In genomic region chr2:119300819-119301493, GRCm38 (mm10) we compare ENCODE assay signal across 9 mouse cellular contexts. TPM values are rescaled to one million over a fixed set of nuclear protein-coding genes. Genes with fewer than 3 reads are reported as not detected.
A peak's percentile ranks its signal among the peaks of the same experiment; 100 is the strongest.
DNase-seq lines count a peak whose midpoint lies in the region; ATAC-seq and TF ChIP-seq lines count a peak whose summit lies in the region.
"Had no signal": no experiment of that assay in that cellular context is flagged by ENCODE, and none has a peak within 500 bp of the region (broad histone marks: within the 10 kb centered on the region; RNA-seq: fewer than 3 reads in every experiment).

No protein-coding gene starts in this region.

- intact Hi-C loops in heart, postnatal 25 days (cut with DNase I) = loop anchor here (1.0 kb wide), 2 partner anchors 26 to 36 kb away; no protein-coding TSS in a partner anchor

- H3K4me2 ChIP-seq in embryonic facial prominence, embryonic 13.5 days = peak overlapping the region; percentile 37; the same call in 1 of the 2 replicates
- H3K4me2 ChIP-seq in hindbrain, embryonic 12.5 days (replicated peaks) = peak overlapping the region; percentile 31; the same call in 1 of the 2 replicates
- H3K4me2 ChIP-seq in limb, embryonic 13.5 days (replicated peaks) = no peak overlapping the region
- no peak overlapping the region for H3K4me2 ChIP-seq in midbrain, postnatal 0 days (ENCODE audit: low read depth, low read length, poor library complexity, severe bottlenecking)

- no peak for TF ChIP-seq CTCF in midbrain, postnatal 0 days (IDR thresholded peaks at IDR 0.05)

- no peaks in the 10 kb centered on the region for H3K9me3 ChIP-seq in embryonic facial prominence, embryonic 13.5 days
- no peaks in the 10 kb centered on the region for H3K9me3 ChIP-seq in hindbrain, embryonic 12.5 days (replicated peaks)
- H3K9me3 ChIP-seq in limb, embryonic 13.5 days = no peaks in the 10 kb centered on the region
- H3K9me3 ChIP-seq in midbrain, postnatal 0 days (ENCODE audit: low read length) = no peaks in the 10 kb centered on the region

- peak; percentile 99 for DNase-seq in heart, adult 11 months
- no peak for DNase-seq in heart, postnatal 25 days (ENCODE audit: low spot score)
- peak; percentile 61 for DNase-seq in midbrain, postnatal 0 days (ENCODE audit: low spot score)
- no peak for DNase-seq in yolk sac, embryonic 10.5 days (ENCODE audit: low spot score)

- peak overlapping the region; percentile 8; the same call in 1 of the 2 replicates for H3K9ac ChIP-seq in embryonic facial prominence, embryonic 13.5 days
- peak overlapping the region; percentile 19; the same call in 1 of the 2 replicates for H3K9ac ChIP-seq in hindbrain, embryonic 12.5 days
- H3K9ac ChIP-seq in limb, embryonic 13.5 days = 0 out of 2 replicates have a peak overlapping the region, but pooled peaks have one; percentile 35
- H3K9ac ChIP-seq in midbrain, postnatal 0 days (replicated peaks; ENCODE audit: low read length, poor library complexity, severe bottlenecking) = no peak overlapping the region

- 0 out of 2 replicates have a peak overlapping the region, but pooled peaks have one; percentile 16 for H3K27ac ChIP-seq in embryonic facial prominence, embryonic 13.5 days
- peak overlapping the region; percentile 55 for H3K27ac ChIP-seq in hindbrain, embryonic 12.5 days
- H3K27ac ChIP-seq in limb, embryonic 13.5 days = no peak overlapping the region
- no peak overlapping the region for H3K27ac ChIP-seq in midbrain, postnatal 0 days (ENCODE audit: low read depth, low read length)

- H3K4me1 ChIP-seq in embryonic facial prominence, embryonic 13.5 days = peaks cover 35% of the 10 kb centered on the region
- peaks cover 30% of the 10 kb centered on the region for H3K4me1 ChIP-seq in hindbrain, embryonic 12.5 days
- peaks cover 28% of the 10 kb centered on the region for H3K4me1 ChIP-seq in limb, embryonic 13.5 days
- no peaks in the 10 kb centered on the region for H3K4me1 ChIP-seq in midbrain, postnatal 0 days (ENCODE audit: insufficient read depth, low read length)

- no peak overlapping the region for H3K4me3 ChIP-seq in embryonic facial prominence, embryonic 13.5 days
- no peak overlapping the region for H3K4me3 ChIP-seq in hindbrain, embryonic 12.5 days
- no peak overlapping the region for H3K4me3 ChIP-seq in limb, embryonic 13.5 days
- H3K4me3 ChIP-seq in midbrain, postnatal 0 days (ENCODE audit: low read depth, low read length) = no peak overlapping the region

- H3K27me3 ChIP-seq in embryonic facial prominence, embryonic 13.5 days = no peaks in the 10 kb centered on the region
- H3K27me3 ChIP-seq in hindbrain, embryonic 12.5 days = 0 out of 2 replicates have a peak, but pooled peaks cover 4% of the 10 kb centered on the region
- H3K27me3 ChIP-seq in limb, embryonic 13.5 days = no peaks in the 10 kb centered on the region
- H3K27me3 ChIP-seq in midbrain, postnatal 0 days (ENCODE audit: insufficient read depth, low read length) = no peaks in the 10 kb centered on the region

- ATAC-seq in embryonic facial prominence, embryonic 13.5 days (ENCODE audit: insufficient number of reproducible peaks, insufficient read depth, low FRiP score, low TSS enrichment, low read depth) = no peak
- ATAC-seq in hindbrain, embryonic 12.5 days (ENCODE audit: low FRiP score) = 0 out of 2 replicates have a peak, but pooled peaks have one; percentile 14
- no peak for ATAC-seq in limb, embryonic 13.5 days (ENCODE audit: low FRiP score, low read depth)
- peak; percentile 34 for ATAC-seq in midbrain, postnatal 0 days (ENCODE audit: low FRiP score)
- no peak for ATAC-seq in cerebellum, adult (ENCODE audit: insufficient number of reproducible peaks, low FRiP score, low TSS enrichment)

- WGBS in embryonic facial prominence, embryonic 13.5 days = 51% methylated on average over 7 of the region's 7 CpGs
- WGBS in hindbrain, embryonic 12.5 days = 45% methylated on average over 7 of the region's 7 CpGs
- WGBS in limb, embryonic 13.5 days = 46% methylated on average over 7 of the region's 7 CpGs
- WGBS in midbrain, postnatal 0 days = 31% methylated on average over 7 of the region's 7 CpGs

- peaks cover 43% of the 10 kb centered on the region for H3K36me3 ChIP-seq in embryonic facial prominence, embryonic 13.5 days
- peaks cover 31% of the 10 kb centered on the region for H3K36me3 ChIP-seq in hindbrain, embryonic 12.5 days
- H3K36me3 ChIP-seq in limb, embryonic 13.5 days = peaks cover 44% of the 10 kb centered on the region
- H3K36me3 ChIP-seq in midbrain, postnatal 0 days (ENCODE audit: insufficient read depth, low read length) = peaks cover 39% of the 10 kb centered on the region

RNA-seq across cellular contexts. Expression of gene Vps18, which starts 12.4 kb away (rescaled TPM):
- total RNA-seq in heart, postnatal 25 days (2021) = 10 to 100 TPM; 11.9 to 13.0 TPM
- 20.1 and 20.7 TPM in 2 replicates for polyA plus RNA-seq in embryonic facial prominence, embryonic 13.5 days (2015; fragmentation: Nextera tagmentation; extraction: Ambion mirVana)
- polyA plus RNA-seq in hindbrain, embryonic 12.5 days (2016; fragmentation: Nextera tagmentation; extraction: Ambion mirVana) = 28.2 and 28.3 TPM in 2 replicates
- 21.0 and 21.5 TPM in 2 replicates for polyA plus RNA-seq in limb, embryonic 13.5 days (2015; fragmentation: Nextera tagmentation; extraction: Ambion mirVana)
- 30.1 and 36.9 TPM in 2 replicates for total RNA-seq in midbrain, postnatal 0 days (2014; rRNA removed)
- polyA plus RNA-seq in midbrain, postnatal 0 days (2015; fragmentation: Nextera tagmentation; extraction: Ambion mirVana) = 21.4 and 21.6 TPM in 2 replicates

RNA-seq across cellular contexts. Expression of gene Dll4, which starts 24.6 kb away (rescaled TPM):
- 10 to 100 TPM; 16.7 to 22.5 TPM for total RNA-seq in heart, postnatal 25 days (2021)
- polyA plus RNA-seq in embryonic facial prominence, embryonic 13.5 days (2015; fragmentation: Nextera tagmentation; extraction: Ambion mirVana) = 4.2 and 4.6 TPM in 2 replicates
- polyA plus RNA-seq in hindbrain, embryonic 12.5 days (2016; fragmentation: Nextera tagmentation; extraction: Ambion mirVana) = 5.6 TPM in 2 replicates
- polyA plus RNA-seq in limb, embryonic 13.5 days (2015; fragmentation: Nextera tagmentation; extraction: Ambion mirVana) = 5.4 TPM in 2 replicates
- 3.9 TPM in 2 replicates for total RNA-seq in midbrain, postnatal 0 days (2014; rRNA removed)
- polyA plus RNA-seq in midbrain, postnatal 0 days (2015; fragmentation: Nextera tagmentation; extraction: Ambion mirVana) = 2.3 and 2.6 TPM in 2 replicates

RNA-seq across cellular contexts. Expression of gene Rhov, which starts 29.9 kb away (rescaled TPM):
- not detected for total RNA-seq in heart, postnatal 25 days (2021)
- polyA plus RNA-seq in embryonic facial prominence, embryonic 13.5 days (2015; fragmentation: Nextera tagmentation; extraction: Ambion mirVana) = 16.7 and 17.9 TPM in 2 replicates
- polyA plus RNA-seq in hindbrain, embryonic 12.5 days (2016; fragmentation: Nextera tagmentation; extraction: Ambion mirVana) = 5.8 and 8.2 TPM in 2 replicates
- 11.1 and 11.5 TPM in 2 replicates for polyA plus RNA-seq in limb, embryonic 13.5 days (2015; fragmentation: Nextera tagmentation; extraction: Ambion mirVana)
- total RNA-seq in midbrain, postnatal 0 days (2014; rRNA removed) = 24.5 and 32.7 TPM in 2 replicates
- 37.7 and 43.7 TPM in 2 replicates for polyA plus RNA-seq in midbrain, postnatal 0 days (2015; fragmentation: Nextera tagmentation; extraction: Ambion mirVana)
- total RNA-seq: hematopoietic stem cell, adult 5-6 weeks had no signal

RNA-seq across cellular contexts. Expression of gene Chac1, which starts 50.1 kb away (rescaled TPM):
- 1 to 10 TPM; 7.2 to 9.3 TPM for total RNA-seq in heart, postnatal 25 days (2021)
- polyA plus RNA-seq in embryonic facial prominence, embryonic 13.5 days (2015; fragmentation: Nextera tagmentation; extraction: Ambion mirVana) = 1.7 and 1.8 TPM in 2 replicates
- 1.9 and 2.4 TPM in 2 replicates for polyA plus RNA-seq in hindbrain, embryonic 12.5 days (2016; fragmentation: Nextera tagmentation; extraction: Ambion mirVana)
- 0.70 and 1.0 TPM in 2 replicates for polyA plus RNA-seq in limb, embryonic 13.5 days (2015; fragmentation: Nextera tagmentation; extraction: Ambion mirVana)
- 9.5 and 18.7 TPM in 2 replicates for total RNA-seq in midbrain, postnatal 0 days (2014; rRNA removed)
- polyA plus RNA-seq in midbrain, postnatal 0 days (2015; fragmentation: Nextera tagmentation; extraction: Ambion mirVana) = 10.2 and 13.5 TPM in 2 replicates

Comparison
In these comparisons a context has a peak if more than half of its experiments do, and no peak if none do; other contexts are left out.
1. DNase-seq: peak in heart, adult 11 months (single experiment) and midbrain, postnatal 0 days (single experiment); none in heart, postnatal 25 days (single experiment) and yolk sac, embryonic 10.5 days (single experiment).
2. ATAC-seq: peak in hindbrain, embryonic 12.5 days (single experiment) and midbrain, postnatal 0 days (single experiment); none in embryonic facial prominence, embryonic 13.5 days (single experiment), limb, embryonic 13.5 days (single experiment) and cerebellum, adult (single experiment).
3. H3K27ac ChIP-seq: peak in embryonic facial prominence, embryonic 13.5 days (single experiment) and hindbrain, embryonic 12.5 days (single experiment); none in limb, embryonic 13.5 days (single experiment) and midbrain, postnatal 0 days (single experiment).
4. H3K4me2 ChIP-seq: peak in embryonic facial prominence, embryonic 13.5 days (single experiment) and hindbrain, embryonic 12.5 days (single experiment); none in limb, embryonic 13.5 days (single experiment) and midbrain, postnatal 0 days (single experiment).